In the genomic region with DNA sequence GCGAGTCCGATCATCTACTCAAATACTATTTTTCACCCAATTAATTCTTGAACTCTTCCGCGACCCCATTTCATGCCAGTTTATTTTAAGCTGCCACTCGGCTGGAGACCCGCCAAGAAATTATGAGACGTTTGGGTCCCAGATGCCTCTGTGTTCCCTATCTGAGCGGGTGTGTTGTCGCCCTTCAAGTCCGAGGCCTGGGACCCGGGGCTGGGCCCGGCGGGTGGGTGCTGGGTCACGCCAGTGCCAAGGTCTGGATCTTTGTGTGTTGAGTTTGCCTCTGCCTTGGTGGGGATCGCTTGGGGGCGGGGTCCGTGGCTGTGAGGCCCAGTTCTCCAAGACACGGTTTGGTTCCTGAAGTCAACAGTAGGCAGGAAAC, we compare ENCODE assay signal across 9 mouse cellular contexts. TPM values are rescaled to one million over a fixed set of nuclear protein-coding genes. Genes with fewer than 3 reads are reported as not detected.
A peak's percentile ranks its signal among the peaks of the same experiment; 100 is the strongest.
DNase-seq lines count a peak whose midpoint lies in the region; ATAC-seq and TF ChIP-seq lines count a peak whose summit lies in the region.
"Had no signal": no experiment of that assay in that cellular context is flagged by ENCODE, and none has a peak within 500 bp of the region (broad histone marks: within the 10 kb centered on the region; RNA-seq: fewer than 3 reads in every experiment).

No protein-coding gene starts in this region.

- H3K36me3 ChIP-seq in embryonic facial prominence, embryonic 10.5 days (replicated peaks): no peaks in the 10 kb centered on the region
- H3K36me3 ChIP-seq in hindbrain, embryonic 11.5 days (ENCODE audit: control insufficient read depth, insufficient read depth, low read length): no peaks in the 10 kb centered on the region

- H3K4me3 ChIP-seq in layer of hippocampus, adult 2 months: peak overlapping the region; percentile 35
- H3K4me3 ChIP-seq in embryonic facial prominence, embryonic 10.5 days: peak overlapping the region; percentile 54
- peak overlapping the region; percentile 18 for H3K4me3 ChIP-seq in hindbrain, embryonic 11.5 days (ENCODE audit: low read depth, low read length)

- H3K9ac ChIP-seq in hindbrain, embryonic 11.5 days (ENCODE audit: low read depth, low read length): peak overlapping the region; percentile 52

- peaks cover 75% of the 10 kb centered on the region for H3K4me1 ChIP-seq in embryonic facial prominence, embryonic 10.5 days
- H3K4me1 ChIP-seq in hindbrain, embryonic 11.5 days (replicated peaks; ENCODE audit: control insufficient read depth, insufficient read depth, low read length): peaks cover 9% of the 10 kb centered on the region

- ATAC-seq in hindbrain, embryonic 11.5 days (ENCODE audit: low FRiP score): 0 out of 2 replicates have a peak, but pooled peaks have one; percentile 26

- H3K4me2 ChIP-seq in hindbrain, embryonic 11.5 days (replicated peaks; ENCODE audit: low read depth, low read length): peak overlapping the region; percentile 30

- WGBS in embryonic facial prominence, embryonic 10.5 days: 2% methylated on average over 18 of the region's 18 CpGs
- WGBS in hindbrain, embryonic 11.5 days: 2% methylated on average over 18 of the region's 18 CpGs

- no peaks in the 10 kb centered on the region for H3K9me3 ChIP-seq in embryonic facial prominence, embryonic 10.5 days
- H3K9me3 ChIP-seq in hindbrain, embryonic 11.5 days (ENCODE audit: control insufficient read depth, low read length): no peaks in the 10 kb centered on the region

- no peak for TF ChIP-seq CTCF in layer of hippocampus, adult 2 months (conservative IDR thresholded peaks at IDR 0.05)

- peak overlapping the region; percentile 61; the same call in 1 of the 2 replicates for H3K27ac ChIP-seq in layer of hippocampus, adult 2 months
- no peak overlapping the region for H3K27ac ChIP-seq in embryonic facial prominence, embryonic 10.5 days (replicated peaks)
- peak overlapping the region; percentile 79 for H3K27ac ChIP-seq in hindbrain, embryonic 11.5 days (ENCODE audit: low read depth, low read length)

- peaks cover 100% of the 10 kb centered on the region for H3K27me3 ChIP-seq in embryonic facial prominence, embryonic 10.5 days (replicated peaks; ENCODE audit: low read depth, poor library complexity, severe bottlenecking)
- H3K27me3 ChIP-seq in hindbrain, embryonic 11.5 days (ENCODE audit: control insufficient read depth, insufficient read depth, low read length): peaks cover 90% of the 10 kb centered on the region

- DNase-seq in layer of hippocampus, adult 2 months (ENCODE audit: low spot score in 2 of 2): no peak
- no peak for DNase-seq in layer of hippocampus, adult 11-12 months (ENCODE audit: low spot score)
- peak; percentile 43 for DNase-seq in embryonic facial prominence, embryonic 10.5 days (ENCODE audit: low spot score)
- DNase-seq in hindbrain, embryonic 11.5 days (ENCODE audit: low spot score): peak; percentile 51
- peak; percentile 46 for DNase-seq in neural tube, embryonic 10.5 days (ENCODE audit: extremely low spot score, low spot score)
- DNase-seq in thymus, postnatal 0 days (ENCODE audit: low spot score): no peak
- no peak for DNase-seq in thymus, postnatal 14 days
- DNase-seq in adrenal gland, adult 8-10 months: no peak

RNA-seq across cellular contexts. Expression of gene Gad1, which starts 13.7 kb away (rescaled TPM):
- total RNA-seq in layer of hippocampus, adult 2 months (2021): 100 to 1,000 TPM; 343 to 384 TPM
- 0.47 and 0.91 TPM in 2 replicates for polyA plus RNA-seq in embryonic facial prominence, embryonic 10.5 days (2016; fragmentation: Nextera tagmentation; extraction: Ambion mirVana)
- 11.8 and 16.6 TPM in 2 replicates for polyA plus RNA-seq in hindbrain, embryonic 11.5 days (2014; fragmentation: Nextera tagmentation; extraction: Ambion mirVana)
- 0.29 and 0.49 TPM in 2 replicates for polyA plus RNA-seq in thymus, postnatal 0 days (2015; fragmentation: Nextera tagmentation; extraction: Ambion mirVana)
- 10 to 100 TPM; 12.4 to 20.9 (median 15.5) TPM for total RNA-seq in adrenal gland, adult 8-10 months (2022)
- total RNA-seq: hematopoietic stem cell, adult 5-6 weeks had no signal

RNA-seq across cellular contexts. Expression of gene Erich2, which starts 58.0 kb away (rescaled TPM):
- under 1 TPM in 1 of 2 experiments, not detected in 1; 0.39 TPM for total RNA-seq in layer of hippocampus, adult 2 months (2021)
- 0.87 and 1.2 TPM in 2 replicates for polyA plus RNA-seq in embryonic facial prominence, embryonic 10.5 days (2016; fragmentation: Nextera tagmentation; extraction: Ambion mirVana)
- polyA plus RNA-seq in hindbrain, embryonic 11.5 days (2014; fragmentation: Nextera tagmentation; extraction: Ambion mirVana): 1.2 and 2.1 TPM in 2 replicates
- 0.27 and 0.31 TPM in 2 replicates for polyA plus RNA-seq in thymus, postnatal 0 days (2015; fragmentation: Nextera tagmentation; extraction: Ambion mirVana)
- under 1 TPM; 0.28 to 0.68 (median 0.38) TPM for total RNA-seq in adrenal gland, adult 8-10 months (2022)

Comparison
In these comparisons a context has a peak if more than half of its experiments do, and no peak if none do; other contexts are left out.
1. DNase-seq: peak in embryonic facial prominence, embryonic 10.5 days (single experiment), hindbrain, embryonic 11.5 days (single experiment) and neural tube, embryonic 10.5 days (single experiment); none in layer of hippocampus, adult 2 months (0 of 2), layer of hippocampus, adult 11-12 months (single experiment), thymus, postnatal 0 days (single experiment), thymus, postnatal 14 days (single experiment) and adrenal gland, adult 8-10 months (single experiment).
2. Peak in every context shown above with its lines, with median percentiles within 50 percentile points of each other: H3K4me3 ChIP-seq.